23 mouse cellular contexts compared by ENCODE assay signal in the genomic region with DNA sequence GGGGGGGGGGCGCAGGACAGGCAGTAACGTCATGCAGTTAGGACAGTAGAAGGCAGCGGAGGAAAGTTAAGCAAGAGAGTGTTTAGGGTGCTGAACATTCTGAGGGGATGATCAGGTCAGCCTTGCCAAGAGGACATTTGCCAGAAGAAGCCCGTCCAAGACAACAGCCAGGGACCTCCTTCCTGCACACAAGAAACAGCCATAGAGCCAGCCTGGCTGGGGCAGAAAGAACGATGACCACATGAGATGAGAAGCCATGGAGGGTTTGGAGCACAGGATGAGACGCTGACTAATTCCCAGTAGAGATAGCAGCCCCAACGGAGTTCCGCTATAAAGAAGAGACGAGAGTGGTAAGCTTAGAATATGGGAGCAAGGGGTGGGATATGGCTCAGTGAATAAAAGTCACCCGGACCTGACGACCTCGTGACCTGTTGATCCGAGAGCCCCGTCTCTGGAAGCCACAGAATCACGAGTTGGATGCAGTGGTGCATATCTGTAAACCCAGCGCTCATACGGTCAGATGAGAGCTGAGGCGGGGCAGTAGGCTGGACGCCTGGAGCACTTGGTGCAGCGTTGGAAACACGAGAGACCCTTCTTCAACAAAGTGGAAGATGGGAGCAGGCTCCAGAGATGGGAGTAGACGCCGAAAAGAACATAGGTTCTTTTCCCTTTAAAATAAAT. TPM values are rescaled to one million over a fixed set of nuclear protein-coding genes. Genes with fewer than 3 reads are reported as not detected.
DNase-seq lines count a peak whose midpoint lies in the region; ATAC-seq lines count a peak whose summit lies in the region.
"Had no signal": no experiment of that assay in that cellular context is flagged by ENCODE, and none has a peak within 500 bp of the region (broad histone marks: within the 10 kb centered on the region; RNA-seq: fewer than 3 reads in every experiment).

No protein-coding gene starts in this region.

- no peak overlapping the region for H3K9ac ChIP-seq in kidney, embryonic 15.5 days
- no peak overlapping the region for H3K9ac ChIP-seq in midbrain, embryonic 14.5 days (replicated peaks; ENCODE audit: low read length)
- H3K9ac ChIP-seq: embryonic facial prominence, embryonic 15.5 days; heart, embryonic 15.5 days; limb, embryonic 13.5 days; liver, embryonic 12.5 days; midbrain, embryonic 13.5 days had no signal

- no peak overlapping the region for H3K4me3 ChIP-seq in kidney, embryonic 15.5 days (replicated peaks)
- H3K4me3 ChIP-seq in midbrain, embryonic 14.5 days (replicated peaks; ENCODE audit: low read depth, low read length): no peak overlapping the region
- H3K4me3 ChIP-seq: embryonic facial prominence, embryonic 15.5 days; heart, adult 2 months; heart, embryonic 15.5 days; limb, embryonic 13.5 days; liver, embryonic 12.5 days; megakaryocyte, embryonic 14.5 days; midbrain, embryonic 13.5 days had no signal

- ATAC-seq in kidney, embryonic 15.5 days (replicated peaks; ENCODE audit: low FRiP score): peak; percentile 81
- no peak for ATAC-seq in midbrain, embryonic 14.5 days (ENCODE audit: low FRiP score, low TSS enrichment)
- ATAC-seq: forebrain, embryonic 14.5 days; hindbrain, embryonic 16.5 days; intestine, postnatal 0 days; liver, embryonic 12.5 days; midbrain, embryonic 13.5 days had no signal

- 48% methylated on average over 23 of the region's 23 CpGs for WGBS in kidney, embryonic 15.5 days
- WGBS in midbrain, embryonic 14.5 days: 49% methylated on average over 23 of the region's 23 CpGs

- H3K4me2 ChIP-seq in kidney, embryonic 15.5 days: peak overlapping the region; percentile 43
- H3K4me2 ChIP-seq in midbrain, embryonic 14.5 days (ENCODE audit: low read length): no peak overlapping the region
- H3K4me2 ChIP-seq: embryonic facial prominence, embryonic 15.5 days; heart, embryonic 15.5 days; limb, embryonic 13.5 days; liver, embryonic 12.5 days; midbrain, embryonic 13.5 days had no signal

- H3K9me3 ChIP-seq in kidney, embryonic 15.5 days (replicated peaks): no peaks in the 10 kb centered on the region
- H3K9me3 ChIP-seq in midbrain, embryonic 14.5 days (ENCODE audit: control insufficient read depth, low read length): no peaks in the 10 kb centered on the region
- H3K9me3 ChIP-seq: embryonic facial prominence, embryonic 15.5 days; heart, embryonic 15.5 days; limb, embryonic 13.5 days; liver, embryonic 12.5 days; megakaryocyte, embryonic 14.5 days; midbrain, embryonic 13.5 days had no signal

- no peaks in the 10 kb centered on the region for H3K36me3 ChIP-seq in kidney, embryonic 15.5 days
- no peaks in the 10 kb centered on the region for H3K36me3 ChIP-seq in midbrain, embryonic 14.5 days (ENCODE audit: control insufficient read depth, insufficient read depth, low read length)
- H3K36me3 ChIP-seq: embryonic facial prominence, embryonic 15.5 days; heart, embryonic 15.5 days; limb, embryonic 13.5 days; liver, embryonic 12.5 days; midbrain, embryonic 13.5 days had no signal

- intact Hi-C loops in heart, postnatal 14 days (cut with DNase I): no loop called here

- no peak overlapping the region for H3K27ac ChIP-seq in kidney, embryonic 15.5 days
- no peak overlapping the region for H3K27ac ChIP-seq in midbrain, embryonic 14.5 days (replicated peaks; ENCODE audit: low read depth, low read length)
- H3K27ac ChIP-seq: embryonic facial prominence, embryonic 15.5 days; heart, adult 2 months; heart, embryonic 15.5 days; limb, embryonic 13.5 days; liver, embryonic 12.5 days; midbrain, embryonic 13.5 days had no signal

- H3K27me3 ChIP-seq in kidney, embryonic 15.5 days: no peaks in the 10 kb centered on the region
- H3K27me3 ChIP-seq in midbrain, embryonic 14.5 days (ENCODE audit: control insufficient read depth, insufficient read depth, low read length): no peaks in the 10 kb centered on the region
- H3K27me3 ChIP-seq: embryonic facial prominence, embryonic 15.5 days; heart, embryonic 15.5 days; limb, embryonic 13.5 days; megakaryocyte, embryonic 14.5 days had no signal

- H3K4me1 ChIP-seq in kidney, embryonic 15.5 days: peaks cover 17% of the 10 kb centered on the region
- H3K4me1 ChIP-seq in midbrain, embryonic 14.5 days (ENCODE audit: control insufficient read depth, insufficient read depth, low read length): no peaks in the 10 kb centered on the region
- H3K4me1 ChIP-seq: limb, embryonic 13.5 days; midbrain, embryonic 13.5 days had no signal

- DNase-seq in heart, adult 11 months: peak; percentile 90
- DNase-seq in heart, postnatal 14 days: no peak
- DNase-seq in kidney, adult 11 months: peak; percentile 79
- peak; percentile 79 to 86 for DNase-seq in kidney, postnatal 36 days
- DNase-seq in midbrain, embryonic 14.5 days: no peak
- no peak for DNase-seq in natural killer cell, adult 2 months (ENCODE audit: low spot score in 2 of 2)
- no peak for DNase-seq in T-cell, adult 2 months (ENCODE audit: low spot score)
- DNase-seq: adrenal gland, postnatal 14 days; gastrocnemius, postnatal 25 days; heart, adult 2 months; lung, adult 2 months; thymus, postnatal 25 days had no signal

RNA-seq across cellular contexts. Expression of a gene that starts 9.1 kb away (rescaled TPM):
- 1 to 10 TPM; 2.1 to 2.9 TPM for total RNA-seq in heart, postnatal 14 days (2021)
- 25.4 and 30.4 TPM in 2 replicates for polyA plus RNA-seq in kidney, embryonic 15.5 days (2015; fragmentation: Nextera tagmentation; extraction: Ambion mirVana)
- polyA plus RNA-seq in midbrain, embryonic 14.5 days (2014; fragmentation: Nextera tagmentation; extraction: Ambion mirVana): 9.3 and 11.5 TPM in 2 replicates
- total RNA-seq: hematopoietic stem cell, adult 5-6 weeks had no signal

RNA-seq across cellular contexts. Expression of a gene that starts 53.1 kb away (rescaled TPM):
- total RNA-seq in heart, postnatal 14 days (2021): 10 to 100 TPM; 74.3 to 80.3 TPM
- polyA plus RNA-seq in kidney, embryonic 15.5 days (2015; fragmentation: Nextera tagmentation; extraction: Ambion mirVana): 30.9 and 31.1 TPM in 2 replicates
- 39.5 and 41.3 TPM in 2 replicates for polyA plus RNA-seq in midbrain, embryonic 14.5 days (2014; fragmentation: Nextera tagmentation; extraction: Ambion mirVana)

RNA-seq across cellular contexts. Expression of a gene that starts 53.3 kb away (rescaled TPM):
- 10 to 100 TPM; 68.1 to 80.6 TPM for total RNA-seq in heart, postnatal 14 days (2021)
- polyA plus RNA-seq in kidney, embryonic 15.5 days (2015; fragmentation: Nextera tagmentation; extraction: Ambion mirVana): 301 and 315 TPM in 2 replicates
- polyA plus RNA-seq in midbrain, embryonic 14.5 days (2014; fragmentation: Nextera tagmentation; extraction: Ambion mirVana): 219 and 279 TPM in 2 replicates

Comparison
In these comparisons a context has a peak if more than half of its experiments do, and no peak if none do; other contexts are left out.
1. DNase-seq: peak in heart, adult 11 months (single experiment), kidney, adult 11 months (single experiment) and kidney, postnatal 36 days (2 of 2); none in heart, postnatal 14 days (0 of 2), midbrain, embryonic 14.5 days (single experiment), natural killer cell, adult 2 months (0 of 2) and T-cell, adult 2 months (single experiment).